Mouse (Mus musculus): Measurements from ENCODE around the gene Mrpl37.

DNA sequence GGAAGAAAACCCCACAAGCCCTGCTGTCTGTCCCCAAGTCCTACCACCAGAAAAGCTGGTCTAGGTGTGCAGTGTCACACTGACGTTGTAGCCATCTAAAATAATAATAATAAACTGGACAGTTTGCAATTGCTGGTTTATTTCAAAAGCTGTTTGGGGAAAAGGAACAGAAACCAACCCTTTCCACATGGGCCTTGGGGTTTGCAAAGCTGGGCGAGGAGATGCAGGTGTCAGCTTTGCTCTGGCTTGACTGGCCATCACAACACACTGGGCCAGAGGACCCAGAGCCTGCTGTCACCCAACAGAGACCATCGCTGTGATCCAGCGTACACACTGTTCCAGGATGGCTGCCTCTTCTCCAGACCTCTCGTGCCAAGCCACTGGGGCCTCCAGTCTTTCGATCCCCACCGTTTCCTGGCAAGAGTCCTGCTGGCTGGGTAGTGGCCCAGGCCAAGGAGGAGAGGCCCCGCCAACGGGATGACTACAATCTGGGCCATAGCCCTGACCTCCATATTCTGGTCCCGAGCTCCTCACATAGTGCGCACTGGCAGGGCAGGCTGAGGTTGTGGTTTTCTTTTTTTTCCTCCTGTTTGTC is 18.0 kb downstream of the Mrpl37 start:
- no peak for TF ChIP-seq CTCF (IDR thresholded peaks at IDR 0.05; ENCODE audit: low read depth)
- no peak for TF ChIP-seq EP300 (IDR thresholded peaks at IDR 0.05; ENCODE audit: low read depth)
